Mouse (Mus musculus) gastrocnemius, postnatal 14 days (tissue): ENCODE measurements around the gene Olfr1255. TPM values are rescaled to one million over a fixed set of nuclear protein-coding genes. Genes with fewer than 3 reads are reported as not detected.

Source experiments
- DNase-seq: peaks from one replicate; pipeline ENCODE4 v3.0.0; 2021; ENCODE audit warnings: mixed read lengths
- intact Hi-C: fragments of 180-260 bp; cut with DNase I; formaldehyde crosslinking; loops from one replicate; pipeline ENCODE4 v1.15.1; 2025; ENCODE audit warnings: low total_unique reads
- long read RNA-seq, 2 experiments: library from polyadenylated mRNA; stranded (forward); transcript quantifications; one replicate each; pipeline ENCODE4 v2.0.0; 2021
- total RNA-seq, 2 experiments: library from RNA; stranded (reverse); gene quantifications; 2 replicates each; pipeline ENCODE4 v1.2.3; 2021

The Olfr1255 gene
- not detected for total RNA-seq
- long read RNA-seq, experiment 1 = 0 reads
- long read RNA-seq, experiment 2 = 0 reads

DNA sequence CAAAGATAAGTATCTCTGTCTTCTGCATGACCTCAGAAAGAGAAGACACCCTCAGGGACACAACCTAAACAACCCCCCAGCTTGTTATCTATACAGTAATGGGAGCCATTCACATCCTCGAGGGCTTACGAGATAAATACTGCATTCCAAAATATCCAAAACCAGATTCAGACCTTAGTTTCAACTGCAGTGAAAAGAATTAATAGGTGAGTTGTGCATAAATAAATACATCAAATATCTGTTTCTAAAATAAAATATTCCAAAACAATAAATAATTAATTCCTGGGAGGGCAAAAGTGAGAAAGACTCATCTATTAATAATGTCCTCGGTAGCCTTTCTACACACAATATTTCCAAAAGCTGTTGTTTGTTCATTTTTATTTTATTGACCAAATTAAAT lies at the start of gene Olfr1255:
Gene Olfr1255, plus strand, starts transcription at position 301 of the 400 bp plus-strand sequence.
- intact Hi-C loops = no loop called here
- DNase-seq = no peak

DNA sequence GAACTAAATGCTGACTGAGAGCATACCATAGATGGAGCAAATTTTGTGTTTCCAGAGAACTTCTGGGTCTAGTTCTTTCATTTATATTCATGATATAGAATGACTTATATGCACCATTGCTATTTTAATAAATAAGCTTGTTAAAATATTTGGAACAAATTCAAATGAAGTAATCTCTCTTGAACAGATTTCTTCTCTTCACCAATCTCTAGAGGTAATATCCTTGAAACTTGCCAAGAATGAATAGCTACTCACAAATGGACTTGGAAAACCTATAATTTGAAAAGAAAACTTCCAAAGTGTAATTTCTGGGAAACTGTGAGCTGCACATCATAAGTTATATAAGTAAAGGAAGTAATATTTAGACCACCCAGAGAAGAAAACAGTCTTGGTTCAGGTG lies 18.3 kb upstream of the Olfr1255 start, which contains the start of gene Olfr1254:
Gene Olfr1254, minus strand, starts transcription at position 101 of the 400 bp plus-strand sequence.
- intact Hi-C loops = no loop called here
- no peak for DNase-seq

DNA sequence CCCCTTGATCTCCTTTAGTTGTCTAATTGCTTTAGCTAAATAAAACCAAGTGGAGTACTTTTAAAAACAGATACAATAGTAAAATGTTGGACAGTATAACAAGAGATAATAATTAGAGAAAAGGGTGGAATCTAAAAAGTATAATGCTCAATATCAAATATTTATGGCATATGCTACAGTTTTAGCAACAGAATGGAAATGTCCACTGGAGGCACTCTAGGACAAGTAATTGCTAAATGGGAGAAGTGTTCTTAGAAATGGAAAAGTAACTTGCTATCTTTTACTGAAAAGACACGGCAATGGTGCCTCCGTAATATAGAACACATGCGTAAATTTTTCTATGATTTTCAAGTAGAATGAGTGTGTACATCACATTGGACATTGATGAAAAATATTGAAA lies 12.3 kb upstream of the Olfr1255 start:
- DNase-seq = no peak
- intact Hi-C loops = no loop called here

DNA sequence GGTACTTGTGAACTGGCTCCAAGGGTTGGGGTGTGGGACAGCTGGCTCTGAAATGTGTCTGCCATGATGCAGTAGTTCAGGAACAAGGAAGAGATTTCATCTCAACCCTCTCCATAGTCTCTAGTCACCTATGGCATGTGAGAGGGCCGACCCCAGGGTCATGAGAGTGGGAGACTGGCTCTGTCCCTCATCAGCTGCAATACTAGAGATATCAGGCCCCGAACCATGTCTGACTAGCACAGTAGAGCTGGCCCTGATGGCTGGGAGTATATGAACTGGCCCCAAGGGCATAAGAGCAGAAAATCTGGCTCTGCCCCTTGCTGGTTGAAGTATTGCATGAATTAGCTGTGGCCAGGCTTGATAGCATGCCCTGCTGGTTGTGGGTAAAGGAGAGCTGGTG lies 1.1 kb upstream of the Olfr1255 start:
- no peak for DNase-seq
- intact Hi-C loops = no loop called here

DNA sequence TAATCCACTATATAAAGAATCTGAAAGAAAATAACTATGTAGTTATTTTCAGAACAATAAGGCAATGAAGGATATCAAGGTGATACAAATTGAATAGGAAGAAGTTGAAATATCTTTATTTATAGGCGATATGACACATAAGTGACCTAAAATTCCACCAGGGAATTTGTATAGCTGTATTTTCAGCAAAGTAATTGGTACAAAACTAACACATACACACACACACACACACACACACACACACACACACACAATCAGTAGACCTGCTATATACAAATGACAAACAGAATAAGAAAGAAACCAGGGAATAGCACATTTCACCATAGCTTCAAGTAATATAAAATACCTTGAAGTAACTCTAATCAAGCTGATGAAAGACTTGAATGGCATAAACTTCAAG lies 8.4 kb downstream of the Olfr1255 start:
- DNase-seq = no peak
- intact Hi-C loops = no loop called here

DNA sequence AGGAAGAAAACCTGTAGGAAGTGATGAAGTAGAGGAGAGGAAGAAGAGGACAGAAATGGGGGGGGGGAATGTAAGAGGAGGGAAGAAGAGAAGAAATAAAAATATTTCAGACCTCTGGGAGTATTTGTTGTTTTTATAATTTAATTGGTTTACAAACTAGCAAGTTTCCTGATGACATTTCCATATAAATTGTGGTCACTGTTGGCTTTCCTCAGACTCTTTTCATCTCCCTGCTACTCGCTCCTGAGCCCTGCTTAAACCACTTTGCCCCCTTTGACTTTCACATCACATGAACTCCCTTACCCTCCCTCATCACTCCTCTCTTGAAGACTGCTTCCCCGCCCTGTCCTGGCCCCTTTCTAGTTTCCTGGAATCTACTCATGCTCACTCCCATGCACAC lies 29.6 kb downstream of the Olfr1255 start, which contains the start of gene Olfr1256:
Gene Olfr1256, minus strand, starts transcription at position 101 of the 400 bp plus-strand sequence.
- intact Hi-C loops = no loop called here
- no peak for DNase-seq

DNA sequence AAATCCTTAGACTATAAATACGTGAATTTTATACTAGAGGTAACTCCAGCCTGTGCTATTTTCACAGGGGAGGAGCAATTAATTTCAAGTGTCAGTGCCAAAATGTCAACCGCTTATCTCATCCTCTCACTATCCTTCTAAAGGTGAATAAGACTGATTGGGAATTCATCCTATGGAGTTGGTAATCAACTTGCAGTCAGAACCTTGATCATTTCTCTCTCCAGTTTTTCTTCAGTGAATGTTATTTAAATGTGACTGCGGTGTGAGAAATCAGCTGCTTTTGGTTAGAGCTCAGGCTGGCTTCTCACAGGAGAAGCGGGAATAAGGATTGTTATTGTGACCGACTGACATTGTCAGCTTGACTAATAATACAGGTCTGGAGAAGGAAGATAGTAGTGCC lies 36.3 kb downstream of the Olfr1255 start, which contains the start of gene Olfr48:
Gene Olfr48, minus strand, starts transcription at position 101 of the 400 bp plus-strand sequence.
- intact Hi-C loops = no loop called here
- no peak for DNase-seq

DNA sequence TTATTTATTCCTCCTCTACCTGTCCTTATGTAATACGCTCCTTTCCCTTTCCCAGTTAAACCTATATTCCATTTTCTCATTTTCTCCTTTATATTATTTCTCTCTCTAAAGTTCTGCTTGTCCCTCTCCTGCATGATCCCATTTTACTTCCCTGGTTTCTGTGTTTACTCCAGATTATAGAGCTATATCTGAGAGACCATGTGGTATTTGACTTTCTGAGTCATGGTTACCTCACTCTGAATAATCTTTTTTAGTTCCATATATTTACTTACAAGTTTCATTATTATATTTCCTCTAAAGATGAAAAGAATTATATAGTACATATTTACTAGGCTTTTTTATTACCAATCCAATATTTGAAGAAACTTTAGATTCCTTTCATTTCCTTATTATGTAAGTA lies 37.4 kb downstream of the Olfr1255 start:
- intact Hi-C loops = no loop called here
- DNase-seq = no peak

Other genes with a start within 250 kb of the Olfr1255 start
- gene Olfr1245, start 233.6 kb upstream of the Olfr1255 start, total RNA-seq = not detected
- gene Olfr1246, start 218.9 kb upstream of the Olfr1255 start, total RNA-seq = not detected
- gene Olfr1247, start 197.9 kb upstream of the Olfr1255 start, total RNA-seq = not detected
- gene Olfr1248, start 193.8 kb upstream of the Olfr1255 start, total RNA-seq = not detected
- not detected for gene Olfr1249, start 177.1 kb upstream of the Olfr1255 start, total RNA-seq
- gene Olfr1250, start 150.6 kb upstream of the Olfr1255 start, total RNA-seq = not detected
- not detected for gene Olfr1251, start 140.1 kb upstream of the Olfr1255 start, total RNA-seq
- gene Olfr1252, start 87.0 kb upstream of the Olfr1255 start, total RNA-seq = not detected
- gene Olfr1253, start 55.0 kb upstream of the Olfr1255 start, total RNA-seq = not detected
- gene Olfr1254, start 18.4 kb upstream of the Olfr1255 start, total RNA-seq = not detected
- not detected for gene Olfr1256, start 29.5 kb downstream of the Olfr1255 start, total RNA-seq
- not detected for gene Olfr48, start 36.2 kb downstream of the Olfr1255 start, total RNA-seq
- not detected for gene Olfr1257, start 66.4 kb downstream of the Olfr1255 start, total RNA-seq
- gene Olfr1258, start 115.3 kb downstream of the Olfr1255 start, total RNA-seq = not detected
- not detected for gene Olfr1259, start 136.6 kb downstream of the Olfr1255 start, total RNA-seq
- gene Olfr1260, start 162.3 kb downstream of the Olfr1255 start, total RNA-seq = not detected
- gene Olfr1261, start 179.2 kb downstream of the Olfr1255 start, total RNA-seq = not detected
- gene Olfr1262, start 188.1 kb downstream of the Olfr1255 start, total RNA-seq = not detected
- not detected for gene Olfr1263, start 200.1 kb downstream of the Olfr1255 start, total RNA-seq
- gene Olfr1264, start 213.5 kb downstream of the Olfr1255 start, total RNA-seq = not detected
- not detected for gene Olfr1265, start 223.3 kb downstream of the Olfr1255 start, total RNA-seq